10 mouse cellular contexts compared by ENCODE assay signal in the genomic region with DNA sequence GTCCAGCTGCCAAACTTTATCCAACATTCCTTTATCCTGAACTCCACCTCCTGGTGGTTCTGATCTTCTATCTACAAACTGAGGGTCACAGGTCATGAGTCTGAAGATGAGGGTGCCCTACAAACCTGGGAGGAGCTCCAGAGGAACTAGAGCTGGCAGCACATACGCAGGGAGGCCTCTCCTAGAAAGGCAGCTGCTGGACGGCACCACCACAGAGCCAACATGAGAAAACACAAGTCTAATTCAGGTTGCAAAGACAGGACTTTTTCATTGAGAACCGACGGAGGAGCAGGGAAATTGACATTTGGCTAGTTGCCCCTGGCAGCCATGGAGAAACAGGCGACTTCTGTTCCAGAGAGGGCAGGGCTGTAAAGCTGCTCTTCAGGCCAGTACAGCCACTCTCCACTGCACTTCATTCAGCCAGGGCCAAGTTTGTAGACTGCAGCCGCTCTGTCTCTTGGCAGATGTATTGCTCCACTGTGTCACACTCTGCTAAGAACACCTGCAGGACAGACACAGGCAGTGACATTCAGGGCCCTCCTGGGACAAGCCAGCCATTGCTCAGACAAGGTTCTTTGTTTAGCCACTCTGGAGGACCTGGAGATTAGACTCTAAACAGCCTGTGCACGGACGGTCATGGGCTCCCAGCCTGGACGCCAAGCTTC. TPM values are rescaled to one million over a fixed set of nuclear protein-coding genes. Genes with fewer than 3 reads are reported as not detected.
A peak's percentile ranks its signal among the peaks of the same experiment; 100 is the strongest.
DNase-seq lines count a peak whose midpoint lies in the region; ATAC-seq and TF ChIP-seq lines count a peak whose summit lies in the region.
"Had no signal": no experiment of that assay in that cellular context is flagged by ENCODE, and none has a peak within 500 bp of the region (broad histone marks: within the 10 kb centered on the region; RNA-seq: fewer than 3 reads in every experiment).

No protein-coding gene starts in this region.

- DNase-seq in forebrain, postnatal 0 days = peak; percentile 51
- peak; percentile 95 for DNase-seq in adipocyte (ENCODE audit: low spot score)
- DNase-seq in layer of hippocampus, adult 9-11 months = peak; percentile 87

- 0 out of 2 replicates have a peak, but pooled peaks cover 6% of the 10 kb centered on the region for H3K9me3 ChIP-seq in forebrain, postnatal 0 days (ENCODE audit: low read length)
- H3K9me3 ChIP-seq in forebrain, embryonic 12.5 days = 0 out of 2 replicates have a peak, but pooled peaks cover 6% of the 10 kb centered on the region
- H3K9me3 ChIP-seq in midbrain, embryonic 15.5 days = no peaks in the 10 kb centered on the region
- H3K9me3 ChIP-seq in kidney, embryonic 15.5 days (replicated peaks) = peaks cover 9% of the 10 kb centered on the region; the same call in 1 of the 2 replicates

- no peaks in the 10 kb centered on the region for H3K27me3 ChIP-seq in forebrain, postnatal 0 days (ENCODE audit: insufficient read depth, low read length)
- no peaks in the 10 kb centered on the region for H3K27me3 ChIP-seq in forebrain, embryonic 12.5 days
- H3K27me3 ChIP-seq in midbrain, embryonic 15.5 days (replicated peaks) = no peaks in the 10 kb centered on the region
- no peaks in the 10 kb centered on the region for H3K27me3 ChIP-seq in kidney, embryonic 15.5 days

- H3K9ac ChIP-seq in forebrain, postnatal 0 days = no peak overlapping the region
- no peak overlapping the region for H3K9ac ChIP-seq in forebrain, embryonic 12.5 days
- H3K9ac ChIP-seq in midbrain, embryonic 15.5 days = no peak overlapping the region
- no peak overlapping the region for H3K9ac ChIP-seq in kidney, embryonic 15.5 days

- no peak for TF ChIP-seq CTCF in forebrain, postnatal 0 days (IDR thresholded peaks at IDR 0.05; ENCODE audit: low read depth)

- no peaks in the 10 kb centered on the region for H3K4me1 ChIP-seq in forebrain, postnatal 0 days (ENCODE audit: insufficient read depth)
- no peaks in the 10 kb centered on the region for H3K4me1 ChIP-seq in forebrain, embryonic 12.5 days
- no peaks in the 10 kb centered on the region for H3K4me1 ChIP-seq in midbrain, embryonic 15.5 days
- no peaks in the 10 kb centered on the region for H3K4me1 ChIP-seq in kidney, embryonic 15.5 days

- H3K4me3 ChIP-seq in forebrain, postnatal 0 days (ENCODE audit: low read depth, low read length) = no peak overlapping the region
- no peak overlapping the region for H3K4me3 ChIP-seq in forebrain, embryonic 12.5 days (replicated peaks)
- H3K4me3 ChIP-seq in midbrain, embryonic 15.5 days = no peak overlapping the region
- H3K4me3 ChIP-seq in kidney, embryonic 15.5 days (replicated peaks) = no peak overlapping the region

- ATAC-seq in forebrain, postnatal 0 days = peak; percentile 93
- no peak for ATAC-seq in forebrain, embryonic 12.5 days (ENCODE audit: low FRiP score)
- peak; percentile 87 for ATAC-seq in frontal cortex, adult (ENCODE audit: low TSS enrichment)
- peak; percentile 82 for ATAC-seq in midbrain, embryonic 15.5 days (replicated peaks)
- no peak for ATAC-seq in erythroid progenitor cell, adult 5-6 weeks (replicated peaks; ENCODE audit: low FRiP score, poor library complexity, severe bottlenecking)
- ATAC-seq in kidney, embryonic 15.5 days (replicated peaks; ENCODE audit: low FRiP score) = no peak

- 66% methylated on average over 9 of the region's 9 CpGs for WGBS in forebrain, postnatal 0 days
- WGBS in forebrain, embryonic 12.5 days = 88% methylated on average over 9 of the region's 9 CpGs
- WGBS in midbrain, embryonic 15.5 days = 83% methylated on average over 9 of the region's 9 CpGs
- 84% methylated on average over 9 of the region's 9 CpGs for WGBS in kidney, embryonic 15.5 days

- no peak overlapping the region for H3K27ac ChIP-seq in forebrain, postnatal 0 days (ENCODE audit: low read depth, low read length)
- no peak overlapping the region for H3K27ac ChIP-seq in forebrain, embryonic 12.5 days
- no peak overlapping the region for H3K27ac ChIP-seq in midbrain, embryonic 15.5 days
- no peak overlapping the region for H3K27ac ChIP-seq in kidney, embryonic 15.5 days

- H3K36me3 ChIP-seq in forebrain, postnatal 0 days (ENCODE audit: insufficient read depth) = peaks cover 72% of the 10 kb centered on the region
- H3K36me3 ChIP-seq in forebrain, embryonic 12.5 days (replicated peaks) = peaks cover 92% of the 10 kb centered on the region
- H3K36me3 ChIP-seq in midbrain, embryonic 15.5 days (replicated peaks) = peaks cover 60% of the 10 kb centered on the region
- H3K36me3 ChIP-seq in kidney, embryonic 15.5 days = peaks cover 94% of the 10 kb centered on the region

- H3K4me2 ChIP-seq in forebrain, postnatal 0 days (ENCODE audit: low read depth) = no peak overlapping the region
- no peak overlapping the region for H3K4me2 ChIP-seq in forebrain, embryonic 12.5 days
- no peak overlapping the region for H3K4me2 ChIP-seq in midbrain, embryonic 15.5 days
- H3K4me2 ChIP-seq in kidney, embryonic 15.5 days = no peak overlapping the region

RNA-seq across cellular contexts. Expression of a gene that starts 11.8 kb away (rescaled TPM):
- total RNA-seq in forebrain, postnatal 0 days (2014; rRNA removed) = 116 and 174 TPM in 2 replicates
- polyA plus RNA-seq in forebrain, postnatal 0 days (2015; fragmentation: Nextera tagmentation; extraction: Ambion mirVana) = 201 and 203 TPM in 2 replicates
- polyA plus RNA-seq in forebrain, embryonic 12.5 days (2016; fragmentation: Nextera tagmentation; extraction: Ambion mirVana) = 215 and 229 TPM in 2 replicates
- polyA plus RNA-seq in midbrain, embryonic 15.5 days (2015; fragmentation: Nextera tagmentation; extraction: Ambion mirVana) = 173 and 181 TPM in 2 replicates
- 93.0 and 125 TPM in 2 replicates for total RNA-seq in erythroid progenitor cell, adult 5-6 weeks (2015; ENCODE audit: low replicate concordance)
- 200 and 234 TPM in 2 replicates for total RNA-seq in erythroid progenitor cell, adult 5-6 weeks (2017; ENCODE audit: low replicate concordance)
- polyA plus RNA-seq in kidney, embryonic 15.5 days (2015; fragmentation: Nextera tagmentation; extraction: Ambion mirVana) = 218 and 220 TPM in 2 replicates

RNA-seq across cellular contexts. Expression of a gene that starts 11.9 kb away (rescaled TPM):
- total RNA-seq in forebrain, postnatal 0 days (2014; rRNA removed) = 94.8 and 101 TPM in 2 replicates
- polyA plus RNA-seq in forebrain, postnatal 0 days (2015; fragmentation: Nextera tagmentation; extraction: Ambion mirVana) = 146 and 149 TPM in 2 replicates
- polyA plus RNA-seq in forebrain, embryonic 12.5 days (2016; fragmentation: Nextera tagmentation; extraction: Ambion mirVana) = 143 and 146 TPM in 2 replicates
- 150 and 156 TPM in 2 replicates for polyA plus RNA-seq in midbrain, embryonic 15.5 days (2015; fragmentation: Nextera tagmentation; extraction: Ambion mirVana)
- 48.2 and 49.0 TPM in 2 replicates for total RNA-seq in erythroid progenitor cell, adult 5-6 weeks (2015; ENCODE audit: low replicate concordance)
- total RNA-seq in erythroid progenitor cell, adult 5-6 weeks (2017; ENCODE audit: low replicate concordance) = 57.5 and 62.0 TPM in 2 replicates
- 114 and 121 TPM in 2 replicates for polyA plus RNA-seq in kidney, embryonic 15.5 days (2015; fragmentation: Nextera tagmentation; extraction: Ambion mirVana)

RNA-seq across cellular contexts. Expression of a gene that starts 16.5 kb away (rescaled TPM):
- not detected in 2 replicates for total RNA-seq in forebrain, postnatal 0 days (2014; rRNA removed)
- not detected in 2 replicates for polyA plus RNA-seq in forebrain, postnatal 0 days (2015; fragmentation: Nextera tagmentation; extraction: Ambion mirVana)
- not detected in 2 replicates for polyA plus RNA-seq in forebrain, embryonic 12.5 days (2016; fragmentation: Nextera tagmentation; extraction: Ambion mirVana)
- not detected in 2 replicates for polyA plus RNA-seq in midbrain, embryonic 15.5 days (2015; fragmentation: Nextera tagmentation; extraction: Ambion mirVana)
- not detected in 2 replicates for total RNA-seq in erythroid progenitor cell, adult 5-6 weeks (2015; ENCODE audit: low replicate concordance)
- not detected in 2 replicates for total RNA-seq in erythroid progenitor cell, adult 5-6 weeks (2017; ENCODE audit: low replicate concordance)
- polyA plus RNA-seq in kidney, embryonic 15.5 days (2015; fragmentation: Nextera tagmentation; extraction: Ambion mirVana) = 1.1 and 31.9 TPM in 2 replicates
- total RNA-seq: common myeloid progenitor, adult 5-6 weeks had no signal
- polyA plus RNA-seq: limb, embryonic 11.5 days had no signal

RNA-seq across cellular contexts. Expression of a gene that starts 34.4 kb away (rescaled TPM):
- 80.3 and 92.1 TPM in 2 replicates for total RNA-seq in forebrain, postnatal 0 days (2014; rRNA removed)
- 55.2 and 68.4 TPM in 2 replicates for polyA plus RNA-seq in forebrain, postnatal 0 days (2015; fragmentation: Nextera tagmentation; extraction: Ambion mirVana)
- 104 and 109 TPM in 2 replicates for polyA plus RNA-seq in forebrain, embryonic 12.5 days (2016; fragmentation: Nextera tagmentation; extraction: Ambion mirVana)
- polyA plus RNA-seq in midbrain, embryonic 15.5 days (2015; fragmentation: Nextera tagmentation; extraction: Ambion mirVana) = 110 and 121 TPM in 2 replicates
- total RNA-seq in erythroid progenitor cell, adult 5-6 weeks (2015; ENCODE audit: low replicate concordance) = 28.8 and 46.5 TPM in 2 replicates
- 45.1 and 51.8 TPM in 2 replicates for total RNA-seq in erythroid progenitor cell, adult 5-6 weeks (2017; ENCODE audit: low replicate concordance)
- polyA plus RNA-seq in kidney, embryonic 15.5 days (2015; fragmentation: Nextera tagmentation; extraction: Ambion mirVana) = 87.3 and 87.9 TPM in 2 replicates

Comparison
In these comparisons a context has a peak if more than half of its experiments do, and no peak if none do; other contexts are left out.
1. ATAC-seq: peak in forebrain, postnatal 0 days (single experiment), frontal cortex, adult (single experiment) and midbrain, embryonic 15.5 days (single experiment); none in forebrain, embryonic 12.5 days (single experiment), erythroid progenitor cell, adult 5-6 weeks (single experiment) and kidney, embryonic 15.5 days (single experiment).
2. Peak in every context shown above with its lines, with median percentiles within 50 percentile points of each other: DNase-seq.